Mouse (Mus musculus) frontal cortex, postnatal 25 days (tissue): Measurements from ENCODE around the gene 1700013G24Rik.
A peak's percentile ranks its signal among the peaks of the same experiment; 100 is the strongest.

Source experiments
- DNase-seq, 2 experiments: peaks; one replicate each; pipeline ENCODE4 v3.0.0; 2022; ENCODE audit warnings: low spot score in 2 of 2

1700013G24Rik gene

DNA sequence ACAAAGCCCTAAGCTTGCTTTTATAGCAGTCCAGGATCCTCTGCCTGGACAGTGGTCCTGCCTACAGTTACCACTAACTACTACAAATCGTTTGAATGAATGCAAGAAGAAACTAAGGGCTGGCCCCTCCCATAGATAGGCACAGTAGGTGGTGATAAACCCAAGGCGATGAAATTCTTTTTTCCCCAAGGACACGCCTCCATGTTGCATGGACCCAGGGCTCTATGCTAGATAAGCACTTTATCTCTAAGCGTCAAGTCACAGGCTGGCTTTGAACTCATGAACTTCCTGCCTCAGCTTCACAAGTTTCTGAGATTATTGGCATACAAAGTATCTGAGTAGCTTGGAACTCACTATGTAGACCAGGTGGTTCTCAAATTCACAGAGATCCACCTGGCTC, 4.2 kb downstream of the 1700013G24Rik start:
- no peak for DNase-seq

DNA sequence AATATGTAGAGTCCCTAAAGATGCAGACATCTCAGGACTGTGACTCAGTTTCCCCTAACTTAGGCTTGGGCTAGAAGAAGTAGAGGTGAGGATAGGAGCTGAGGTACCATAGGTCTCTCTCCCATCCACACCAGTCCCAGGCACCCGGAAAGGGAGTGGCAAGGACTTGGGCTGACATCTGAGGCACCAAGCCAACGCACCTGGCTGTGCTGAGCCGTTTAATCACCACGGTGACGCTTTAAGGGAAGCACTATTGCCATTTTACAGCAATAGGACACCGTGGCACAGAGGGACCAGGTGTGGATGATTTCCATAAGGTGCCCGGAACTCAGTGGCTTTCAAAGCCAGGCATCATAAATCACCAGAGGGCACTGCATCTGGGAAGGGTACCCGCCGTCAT, 5.2 kb downstream of the 1700013G24Rik start:
- DNase-seq: no peak

DNA sequence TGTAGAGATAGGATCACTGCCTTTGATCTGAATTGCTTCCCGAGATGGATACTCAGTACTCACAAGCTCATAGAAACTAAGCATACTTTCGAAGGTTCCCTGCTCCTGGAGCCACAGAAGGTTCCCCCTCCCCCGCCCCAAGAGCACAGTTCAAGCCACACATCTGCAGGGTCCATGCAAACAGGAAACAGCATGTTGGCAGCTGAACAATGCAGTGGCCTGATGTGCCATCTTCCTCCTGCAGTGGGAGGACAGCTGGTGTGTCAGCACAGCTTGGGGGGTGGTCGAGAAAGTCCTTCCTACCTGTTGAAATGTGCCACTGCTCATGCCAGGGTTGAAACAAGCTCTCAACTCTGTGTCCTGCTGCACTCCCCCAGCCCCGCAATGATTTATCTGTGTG, 5.8 kb downstream of the 1700013G24Rik start:
- no peak for DNase-seq

DNA sequence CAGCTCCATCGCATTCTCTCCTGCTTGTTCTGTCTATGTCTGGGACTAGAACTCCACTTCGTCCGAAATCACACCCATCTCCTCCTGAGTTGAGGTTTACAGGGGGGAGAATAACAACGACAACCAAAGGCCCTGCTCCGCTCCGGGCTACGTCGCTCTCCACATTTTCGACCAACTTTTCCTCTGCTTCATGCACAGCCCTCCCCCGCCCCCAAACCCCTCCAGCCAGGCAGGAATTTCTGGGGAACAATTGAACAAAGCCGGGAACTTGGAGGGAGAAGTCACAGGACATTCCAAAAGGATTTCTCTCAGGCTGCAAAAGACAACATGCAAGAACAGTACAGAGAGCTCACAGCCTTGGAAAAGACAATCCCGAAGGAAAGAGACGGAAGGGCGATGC, 7.6 kb downstream of the 1700013G24Rik start:
- no peak for DNase-seq

DNA sequence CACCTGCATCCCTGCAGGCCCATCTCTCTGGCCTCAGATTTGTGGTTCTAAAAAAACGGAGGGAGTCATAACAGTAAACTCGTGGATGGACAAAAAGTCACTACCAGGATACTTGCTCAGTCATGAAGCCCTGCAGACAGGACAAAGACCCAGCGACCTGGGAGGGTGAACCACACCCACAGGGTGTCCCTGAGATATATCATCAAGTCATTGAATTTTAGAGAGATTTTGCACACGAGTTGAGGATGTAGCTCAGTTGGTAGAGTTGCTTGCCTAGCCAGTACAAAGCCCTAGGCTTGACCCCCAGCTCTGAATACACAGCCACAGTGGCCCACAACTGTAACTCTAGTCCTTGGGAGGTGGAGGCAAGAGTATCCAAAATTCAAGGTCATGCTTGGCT, 8.1 kb downstream of the 1700013G24Rik start:
- DNase-seq: no peak

DNA sequence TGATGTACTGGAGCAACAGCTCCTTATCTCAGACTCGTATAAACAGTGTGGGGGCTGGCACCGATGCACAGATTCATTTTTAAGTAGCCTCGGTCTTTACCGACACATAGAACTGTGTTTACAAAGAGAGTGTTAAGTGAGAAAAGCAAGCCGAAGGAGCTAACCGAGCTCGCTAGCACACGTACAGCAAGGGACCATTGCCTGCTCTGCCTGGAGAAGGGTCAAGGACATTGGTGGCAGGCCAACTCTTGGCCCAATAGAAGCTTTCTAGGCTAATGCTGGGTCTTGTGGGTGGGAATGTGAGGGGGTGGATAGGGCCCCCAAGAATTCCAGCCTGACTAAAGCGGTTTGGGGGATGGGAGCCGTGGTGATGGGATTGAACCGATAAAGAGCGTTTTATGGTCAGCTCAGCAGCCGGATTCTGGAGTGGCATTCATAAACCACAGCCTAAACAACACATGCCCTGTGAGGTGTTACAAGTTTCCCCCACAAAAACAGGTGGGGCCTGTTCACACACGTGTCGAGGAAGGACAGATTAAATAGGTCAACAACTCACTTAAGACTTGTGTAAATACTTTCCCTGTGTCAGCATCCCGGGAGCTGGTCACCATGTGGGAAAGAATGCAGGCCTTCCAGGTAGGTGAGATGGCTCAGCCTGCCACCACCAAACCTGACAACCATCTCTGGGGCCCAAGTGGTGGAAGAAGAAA, 9.1 kb downstream of the 1700013G24Rik start:
- no peak for DNase-seq

DNA sequence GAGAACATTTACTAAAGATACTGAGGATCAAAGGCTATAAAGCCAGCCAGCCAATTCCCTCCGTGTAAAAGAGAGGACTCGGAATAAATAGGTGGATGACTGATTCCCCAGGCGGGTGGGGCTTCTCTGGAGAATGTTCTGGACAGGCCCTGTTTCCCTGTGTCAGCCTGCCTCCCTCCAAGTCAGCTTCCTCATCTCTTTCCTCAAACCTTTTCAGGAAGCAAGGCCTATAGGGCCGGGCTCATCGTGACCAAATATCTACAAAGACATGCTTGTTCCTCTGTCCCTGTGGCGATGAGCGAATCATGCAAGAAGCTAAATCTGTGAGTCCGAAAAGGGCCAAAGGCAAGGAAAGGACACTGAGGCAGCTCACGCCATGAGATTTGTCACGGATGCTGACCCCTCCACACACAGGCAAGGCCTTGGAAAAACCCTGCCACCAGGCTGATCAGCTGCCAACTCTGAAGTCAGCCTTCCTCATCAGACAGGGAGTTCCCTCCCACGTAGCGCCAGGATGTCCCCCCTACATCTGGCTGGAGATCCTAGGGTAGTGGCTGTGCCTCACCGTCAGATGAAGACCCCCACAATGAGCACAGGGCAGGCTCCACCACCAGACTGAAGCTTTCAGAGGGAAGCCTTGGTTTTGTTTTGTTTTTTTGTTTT, 12.2 kb downstream of the 1700013G24Rik start:
- DNase-seq: no peak

DNA sequence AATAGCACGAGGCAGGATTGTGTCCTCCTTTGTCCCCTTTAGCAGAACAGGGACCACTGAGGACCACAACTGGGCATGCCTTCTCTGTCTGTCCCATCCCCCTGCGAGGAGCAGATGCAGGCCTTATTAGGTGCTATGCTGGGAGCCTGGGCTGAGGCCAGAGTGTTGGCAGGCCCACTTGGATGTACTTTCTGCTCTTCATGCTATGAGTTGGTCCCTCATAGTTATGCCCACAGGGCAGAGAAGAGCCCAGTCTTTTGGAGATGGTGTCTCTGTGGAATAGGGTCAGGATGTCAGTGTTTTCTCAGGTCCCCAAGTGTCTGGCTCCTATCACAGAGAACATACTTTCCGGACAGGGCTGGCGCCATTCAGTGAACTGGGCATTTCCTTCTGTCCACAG, 13.9 kb downstream of the 1700013G24Rik start:
- DNase-seq: no peak

DNA sequence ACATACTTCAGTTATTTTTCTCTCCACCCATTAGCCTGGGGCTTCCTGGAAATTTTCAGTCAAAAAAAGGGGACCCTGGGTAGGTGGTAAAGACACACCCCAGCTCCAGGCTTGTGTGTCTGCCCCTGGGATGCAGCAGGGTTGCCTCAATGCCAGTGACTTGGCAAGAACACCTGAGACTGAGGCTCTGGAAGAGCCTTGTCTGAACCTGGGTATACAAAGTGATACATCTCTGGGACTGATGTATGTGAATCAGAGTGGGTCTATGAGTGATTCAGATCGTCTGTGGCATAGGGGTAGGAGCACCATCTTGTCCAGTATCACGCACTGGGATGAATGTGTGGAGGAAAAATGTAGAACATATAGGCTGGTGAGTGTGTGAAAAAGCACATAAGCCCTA, 14.4 kb downstream of the 1700013G24Rik start:
- DNase-seq: no peak

DNA sequence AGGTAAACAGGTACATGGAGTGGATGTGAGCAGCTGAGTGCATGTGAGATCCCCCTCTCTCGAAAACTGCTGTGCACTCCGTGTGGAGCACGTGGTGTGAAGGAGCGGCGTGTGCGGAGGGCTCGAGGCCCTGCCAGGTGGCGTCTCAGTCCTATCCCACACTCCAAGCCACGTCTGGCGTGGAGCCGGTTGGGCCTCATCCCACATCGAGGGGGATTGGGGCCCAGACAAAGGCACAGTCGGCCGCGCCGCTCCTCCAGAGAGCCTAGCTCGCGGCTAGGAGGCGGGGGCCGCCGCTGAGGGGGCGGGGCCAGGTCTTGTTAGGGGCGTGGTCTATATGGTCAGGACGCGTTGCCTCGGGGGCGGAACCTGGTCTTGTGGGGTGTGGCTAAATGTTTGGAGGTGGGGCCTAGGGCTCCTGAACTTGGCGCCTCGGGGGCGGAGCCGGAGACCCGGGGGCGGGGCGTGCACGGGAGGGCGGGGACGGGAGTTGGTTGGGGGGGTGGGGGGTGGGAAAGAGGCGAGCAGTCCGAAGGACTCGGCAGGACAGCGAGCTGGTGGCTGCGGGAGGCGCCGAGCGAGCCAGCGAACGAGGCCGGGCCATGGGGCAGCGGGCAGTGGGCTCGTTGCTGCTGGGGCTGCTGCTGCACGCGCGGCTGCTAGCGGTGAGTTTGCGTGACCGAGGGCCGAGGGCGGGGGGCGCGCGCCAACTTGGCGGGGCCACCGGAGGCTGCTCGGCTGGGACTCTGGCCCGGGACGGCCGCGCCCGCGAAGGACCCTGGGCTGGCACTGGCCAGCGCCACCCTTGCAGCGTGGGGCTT, 15.4 kb downstream of the 1700013G24Rik start, which contains the start of gene Hspg2:
Gene Hspg2 (plus strand): TSS at position 510 of the 821 bp plus-strand sequence.
- peak; percentile 62 to 80 for DNase-seq

DNA sequence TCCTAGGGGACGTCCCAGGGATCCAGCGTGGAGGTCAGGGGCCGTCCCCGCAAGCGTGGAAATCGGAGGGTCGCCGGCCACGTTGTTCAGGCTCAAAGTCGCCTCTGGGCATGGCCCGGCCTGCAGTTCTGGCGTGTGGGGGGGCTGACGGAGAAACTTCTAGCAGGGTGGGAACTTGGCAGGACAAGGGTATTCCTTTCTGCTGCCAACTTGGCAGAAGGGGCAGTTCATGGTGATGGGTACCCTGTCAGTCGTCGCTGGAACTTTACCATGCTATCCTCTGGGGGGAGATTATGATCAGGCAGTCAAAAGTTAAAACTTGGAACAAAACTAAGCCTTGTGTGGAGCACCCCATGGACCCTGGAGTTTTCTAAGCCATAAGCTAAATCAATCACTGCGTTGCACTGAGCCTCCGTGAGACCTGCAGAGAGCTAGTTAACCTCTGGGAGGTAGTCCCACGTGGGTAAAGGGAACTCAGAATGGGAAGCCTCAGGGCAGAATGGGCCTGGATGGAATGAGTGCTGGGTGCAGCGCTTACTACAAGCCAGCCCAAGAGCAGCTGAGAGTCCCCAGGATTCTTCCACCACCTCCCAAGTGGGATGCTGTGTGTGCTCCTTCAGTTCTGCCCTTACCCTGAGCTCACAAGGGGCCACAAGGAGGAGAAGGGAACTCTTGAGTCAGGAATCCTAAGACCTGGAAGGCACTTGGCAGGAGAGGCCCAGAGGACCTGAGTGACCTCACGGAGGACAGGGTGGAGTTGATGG, 16.2 kb downstream of the 1700013G24Rik start:
- no peak for DNase-seq

DNA sequence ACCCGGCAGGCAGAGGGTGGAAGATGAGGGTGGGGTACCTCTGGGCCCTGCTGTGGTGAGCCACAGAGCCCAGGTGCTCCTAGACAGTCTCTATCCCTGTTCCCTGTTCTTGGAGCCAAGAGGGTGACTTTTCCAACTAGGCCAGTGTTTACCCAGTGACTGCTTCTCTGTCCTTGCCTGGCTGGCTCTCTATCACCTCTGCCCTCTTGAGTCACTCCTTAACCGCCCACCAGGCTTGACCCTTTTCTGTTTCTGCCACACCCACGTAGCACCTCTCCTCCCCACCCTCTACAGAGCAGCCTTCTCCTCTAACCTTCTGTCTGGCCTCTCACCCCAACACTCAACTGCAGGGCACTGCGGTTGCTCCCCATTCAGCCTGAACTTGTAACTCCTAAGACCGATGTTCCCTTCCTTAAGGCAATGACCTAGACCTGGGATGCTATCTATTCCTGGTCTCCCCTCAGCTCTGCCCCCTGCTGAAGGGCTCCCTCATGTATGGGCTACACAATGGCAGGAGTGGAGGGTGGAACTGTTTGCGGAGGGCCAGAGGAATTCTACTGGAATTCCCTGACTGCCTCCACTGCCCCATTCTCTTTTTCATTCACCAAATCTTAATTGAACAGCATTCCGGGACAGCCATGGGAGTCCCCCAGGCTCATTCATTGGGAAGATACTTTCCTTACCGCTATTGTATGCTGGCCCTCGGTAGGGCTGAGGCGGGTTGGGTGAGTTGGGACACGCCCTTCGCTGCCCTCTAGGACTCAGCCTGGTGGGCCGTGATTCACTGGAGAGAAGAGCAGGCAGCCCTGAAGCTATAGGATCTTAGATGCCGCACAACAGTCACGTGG, 17.0 kb downstream of the 1700013G24Rik start:
- DNase-seq: no peak

DNA sequence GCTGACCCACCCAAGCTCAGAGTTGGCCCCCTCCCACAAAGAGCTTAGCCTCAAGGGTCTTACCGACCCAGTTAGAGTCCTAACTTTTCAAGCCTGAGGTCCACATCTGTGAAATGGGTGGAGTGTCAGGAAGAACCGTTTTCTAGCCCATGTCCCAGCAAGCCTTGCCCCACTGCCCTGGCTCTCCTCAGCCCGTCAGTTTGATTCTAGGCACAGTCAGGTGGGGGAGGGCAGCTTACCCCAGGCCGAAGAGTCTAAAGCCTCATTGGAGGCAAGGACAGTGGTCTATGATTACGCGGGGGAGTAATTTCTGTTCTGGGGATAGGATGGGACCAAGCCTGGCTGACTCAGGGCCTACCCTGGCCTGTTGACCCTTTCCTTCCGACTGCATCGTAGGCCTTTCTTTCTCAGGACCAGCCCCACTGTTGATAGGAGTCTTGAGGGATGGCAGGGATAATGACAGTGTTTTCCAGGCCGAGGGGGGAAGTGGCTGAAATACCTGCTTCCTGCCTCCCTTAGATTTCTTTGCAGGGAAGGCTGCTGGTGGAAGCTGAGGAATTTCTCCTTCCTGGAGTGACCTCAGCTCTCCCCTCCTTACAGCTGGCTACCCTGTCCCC, 17.7 kb downstream of the 1700013G24Rik start:
- DNase-seq: no peak

DNA sequence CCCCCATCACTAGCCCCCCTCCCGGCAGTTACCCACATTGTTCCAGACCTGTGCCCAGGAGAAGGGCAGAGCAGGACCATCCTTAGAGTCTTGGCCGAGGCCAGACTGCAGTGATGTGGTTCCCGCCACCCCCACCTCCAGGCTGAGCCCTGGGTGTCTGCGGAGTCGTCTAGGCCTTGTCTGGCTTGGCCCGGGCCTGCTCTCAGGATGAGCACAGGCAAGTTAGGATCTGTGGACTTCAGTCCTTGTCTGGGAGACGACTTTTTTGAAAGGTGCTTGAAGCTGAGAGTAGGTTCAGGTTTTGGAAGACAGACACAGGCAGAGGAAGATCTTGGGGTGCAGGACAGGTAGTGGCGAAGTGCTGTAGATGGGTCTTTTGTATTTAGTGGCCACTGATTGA, 18.2 kb downstream of the 1700013G24Rik start:
- no peak for DNase-seq

DNA sequence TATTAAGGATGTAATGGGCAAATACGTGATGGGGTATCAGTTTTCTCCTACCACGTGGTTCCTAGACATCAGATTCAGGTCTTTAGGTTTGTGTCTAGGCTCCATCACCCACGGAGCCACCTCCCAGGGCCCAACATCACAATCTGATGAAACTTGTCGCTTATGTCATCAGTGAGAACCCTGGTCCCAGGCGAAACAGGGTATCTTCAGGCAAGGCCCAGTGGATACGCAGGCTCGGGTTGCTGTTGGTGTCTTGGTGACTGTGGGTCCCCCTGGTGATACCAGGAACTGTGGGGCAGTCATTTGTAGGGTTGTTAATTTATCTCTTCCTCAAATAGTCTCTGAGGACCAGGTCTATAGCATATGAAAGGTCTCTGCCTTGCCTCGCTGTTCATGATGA, 20.2 kb downstream of the 1700013G24Rik start:
- DNase-seq: no peak

DNA sequence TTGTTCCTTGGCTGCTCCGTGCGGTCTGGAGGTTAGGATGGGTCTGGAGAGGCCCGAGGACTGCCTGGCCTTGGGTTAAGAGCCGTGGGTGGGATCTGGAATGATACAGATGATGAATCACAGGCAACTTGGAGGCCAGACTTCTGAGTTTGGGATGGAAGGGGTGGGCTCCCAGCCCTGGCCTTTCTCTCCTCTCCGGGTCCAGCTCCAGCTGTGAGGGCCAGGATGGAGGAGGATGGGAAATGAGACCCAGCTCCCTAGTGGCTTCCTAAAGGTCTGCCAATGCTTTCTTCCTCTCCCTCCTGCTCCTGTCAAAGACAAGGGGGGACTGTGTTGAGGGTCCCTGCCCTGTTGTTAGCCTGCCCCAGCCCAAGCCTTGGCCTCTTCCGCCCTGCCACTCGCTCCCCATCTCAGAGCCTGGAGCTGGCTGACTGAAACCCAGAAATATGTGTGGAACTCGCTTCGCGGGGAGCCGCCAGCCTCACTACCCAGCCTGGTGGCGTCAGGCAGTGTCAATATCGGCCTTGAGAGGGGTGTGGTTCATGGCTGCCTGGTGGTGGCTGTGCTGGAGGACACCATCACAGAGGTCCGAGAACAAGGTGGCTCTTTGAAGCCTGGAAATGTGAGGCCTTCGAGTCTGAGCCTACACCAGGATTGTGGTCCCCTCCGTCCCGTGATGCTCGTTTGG, 20.8 kb downstream of the 1700013G24Rik start:
- DNase-seq: no peak

DNA sequence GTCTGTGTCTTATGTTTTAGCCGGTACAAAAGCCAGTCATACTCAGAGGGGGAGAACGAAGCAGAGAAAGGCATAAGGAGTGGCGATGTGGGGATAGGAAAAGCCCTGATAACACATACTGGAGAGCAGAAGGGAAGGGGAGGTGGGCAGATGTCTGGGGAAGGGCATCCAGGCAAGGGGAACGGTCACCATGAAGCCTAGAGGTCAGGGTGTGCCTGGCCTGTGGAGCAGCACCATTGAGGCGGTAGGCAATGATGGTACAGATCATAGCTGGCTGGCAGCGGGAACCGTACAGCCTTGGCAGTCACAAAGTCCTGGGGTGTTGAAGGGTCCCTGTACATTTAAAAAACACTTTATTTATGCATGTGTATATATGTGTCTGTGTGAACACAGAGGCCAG, 21.6 kb downstream of the 1700013G24Rik start:
- no peak for DNase-seq

DNA sequence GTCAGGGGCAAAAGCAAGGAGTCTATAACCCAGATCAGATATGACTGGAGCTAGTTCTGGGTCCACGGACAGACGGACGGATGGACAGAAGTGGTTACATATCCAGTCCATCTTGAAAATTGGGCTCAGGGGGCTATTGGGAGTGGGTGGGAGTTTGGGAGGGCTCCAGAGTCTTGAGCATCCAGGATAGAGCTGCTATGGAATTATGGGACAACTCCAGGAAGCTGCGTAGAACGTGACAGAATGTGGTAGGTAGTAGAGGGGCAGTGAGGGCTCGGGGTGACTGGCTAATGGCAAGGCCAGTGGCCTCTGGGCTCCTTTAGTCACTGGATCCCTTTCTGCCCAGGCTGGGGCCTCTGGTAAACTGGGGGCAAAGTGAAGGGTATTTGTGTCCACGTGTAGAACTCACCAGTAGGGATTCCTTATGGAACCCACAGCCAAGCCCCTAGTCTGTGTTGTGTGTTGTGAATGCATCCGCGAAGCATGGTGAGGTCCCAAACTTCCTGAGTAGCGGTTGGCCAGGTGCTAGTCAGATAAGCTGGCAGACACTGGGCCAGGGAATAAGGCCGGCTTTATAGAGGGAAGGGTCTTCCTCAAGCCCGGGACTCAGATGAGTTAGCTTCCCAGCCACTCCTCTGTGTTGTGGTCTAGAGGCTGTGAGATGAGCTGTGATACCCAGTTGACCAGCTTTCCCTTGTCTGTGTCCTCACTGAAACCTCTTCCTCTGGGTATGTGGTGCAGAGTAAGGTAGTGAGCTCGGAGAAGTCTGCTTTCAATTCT, 22.4 kb downstream of the 1700013G24Rik start:
- no peak for DNase-seq
